Mouse (Mus musculus): ENCODE data around the gene Cxcl17. TPM values are rescaled to one million over a fixed set of nuclear protein-coding genes. Genes with fewer than 3 reads are reported as not detected.
A peak's percentile ranks its signal among the peaks of the same experiment; 100 is the strongest.

Cxcl17 gene
- polyA plus RNA-seq, 1 experiment = not detected

GRCm38 (mm10) chr7:25392851-25393250, 19.8 kb downstream of the Cxcl17 start:
- TF ChIP-seq CTCF (IDR thresholded peaks at IDR 0.05; ENCODE audit: extremely low read depth, insufficient read depth, low read length) = no peak
- TF ChIP-seq POLR2A (IDR thresholded peaks at IDR 0.05; ENCODE audit: extremely low read depth, insufficient read depth, low read length) = no peak
- H3K4me1 ChIP-seq (ENCODE audit: control insufficient read depth, insufficient read depth, low read length) = peaks cover 8% of the 10 kb centered on the region
- H3K4me3 ChIP-seq (ENCODE audit: insufficient read depth, low read length) = no peak overlapping the region
- 0 out of 2 replicates have a peak overlapping the region, but pooled peaks have one; percentile 1 for H3K27ac ChIP-seq (ENCODE audit: insufficient read depth, low read length)

DNA sequence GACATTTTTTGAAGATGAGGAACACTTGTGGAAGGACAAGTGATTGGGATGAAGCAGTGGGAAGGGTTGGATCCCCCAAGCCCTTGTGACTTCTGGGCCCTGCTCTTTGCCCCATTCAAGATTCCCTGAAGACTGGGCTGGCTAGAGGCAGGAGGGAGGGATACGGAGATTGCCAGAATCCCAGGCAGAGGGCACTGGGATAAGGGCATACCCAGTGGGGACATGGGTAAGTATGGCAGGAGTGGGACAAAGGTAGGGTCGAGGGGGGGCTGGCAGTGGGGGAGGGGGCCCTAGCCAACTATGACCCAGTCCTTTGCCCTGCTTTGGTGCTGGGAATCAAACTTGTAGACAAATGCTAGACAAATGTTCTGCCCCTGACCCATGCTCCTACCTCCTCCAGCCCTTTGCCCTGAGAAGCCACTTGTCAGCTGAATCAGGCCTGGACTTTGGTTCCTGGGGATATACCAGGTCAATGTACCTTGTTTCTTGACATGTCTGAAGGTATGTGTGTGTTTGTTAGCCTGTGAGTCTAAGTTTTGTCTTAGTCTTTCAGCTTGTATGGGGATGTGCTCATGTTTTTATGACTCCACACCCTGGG, 20.7 kb downstream of the Cxcl17 start:
- TF ChIP-seq POLR2A (IDR thresholded peaks at IDR 0.05; ENCODE audit: extremely low read depth, insufficient read depth, low read length) (no peak), CTCF (IDR thresholded peaks at IDR 0.05; ENCODE audit: extremely low read depth, insufficient read depth, low read length) (no peak)
- no peak overlapping the region for H3K4me3 ChIP-seq (ENCODE audit: insufficient read depth, low read length)
- H3K27ac ChIP-seq (ENCODE audit: insufficient read depth, low read length) = no peak overlapping the region
- peaks cover 8% of the 10 kb centered on the region for H3K4me1 ChIP-seq (ENCODE audit: control insufficient read depth, insufficient read depth, low read length)

DNA sequence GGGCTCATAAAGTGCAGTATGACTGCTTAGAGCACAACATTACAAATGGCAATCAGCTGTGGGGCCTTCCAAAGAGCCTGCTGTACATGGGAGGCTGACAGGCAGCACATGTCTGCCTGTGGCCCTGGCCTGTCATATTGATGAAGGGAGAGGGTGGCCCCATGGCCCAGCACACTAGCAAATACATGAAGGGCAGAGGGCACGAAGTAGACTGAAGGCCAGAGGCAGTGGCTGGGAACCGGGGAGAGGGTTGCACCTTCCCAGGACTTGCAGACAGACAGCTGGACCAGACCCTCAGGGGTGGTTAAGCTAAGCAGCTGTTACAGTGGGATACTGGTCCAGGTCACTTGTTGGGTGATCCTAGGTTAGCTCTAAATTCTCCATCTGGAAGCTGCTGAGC, 21.7 kb downstream of the Cxcl17 start:
- H3K4me3 ChIP-seq (ENCODE audit: insufficient read depth, low read length) = no peak overlapping the region
- TF ChIP-seq POLR2A (IDR thresholded peaks at IDR 0.05; ENCODE audit: extremely low read depth, insufficient read depth, low read length) (no peak), CTCF (IDR thresholded peaks at IDR 0.05; ENCODE audit: extremely low read depth, insufficient read depth, low read length) (no peak)
- H3K27ac ChIP-seq (ENCODE audit: insufficient read depth, low read length) = peak overlapping the region; percentile 32; the same call in 1 of the 2 replicates
- H3K4me1 ChIP-seq (ENCODE audit: control insufficient read depth, insufficient read depth, low read length) = peaks cover 8% of the 10 kb centered on the region

DNA sequence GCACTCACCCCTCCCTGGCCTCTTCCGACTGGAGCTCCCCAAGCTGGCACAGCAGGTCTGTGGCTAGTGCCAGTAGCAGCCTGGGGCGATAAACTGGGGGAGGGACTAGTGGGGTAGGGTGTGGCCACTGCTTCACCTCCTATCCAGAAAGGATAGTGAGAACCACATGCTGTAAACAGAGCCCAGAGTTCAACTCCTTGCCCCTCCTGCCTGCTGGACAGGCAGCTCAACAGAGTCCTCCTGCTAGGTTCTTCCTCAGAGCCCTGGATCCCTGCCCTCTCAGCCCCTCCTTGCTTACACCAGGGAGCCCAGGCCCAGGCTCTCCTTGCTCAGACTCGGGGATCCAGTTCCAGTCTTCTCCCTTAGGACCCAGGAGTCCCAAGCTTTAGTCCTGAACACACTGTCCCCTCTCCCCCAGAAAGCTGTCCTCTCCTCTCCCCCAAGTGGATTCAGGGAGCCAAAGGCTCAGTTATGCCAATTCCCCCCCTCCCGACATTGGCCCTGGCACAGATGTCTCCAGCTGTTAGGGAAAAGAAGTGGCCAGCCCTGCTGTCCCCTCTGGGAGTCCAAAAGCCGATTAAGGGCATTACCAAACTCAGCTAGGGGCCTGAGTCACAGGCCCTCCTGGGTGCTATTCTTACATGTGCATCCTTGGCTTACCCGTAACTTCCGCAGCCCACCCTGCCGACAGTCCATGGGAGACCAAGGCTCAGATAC, 22.5 kb downstream of the Cxcl17 start:
- peak overlapping the region; percentile 72 for H3K27ac ChIP-seq (ENCODE audit: insufficient read depth, low read length)
- H3K4me3 ChIP-seq (ENCODE audit: insufficient read depth, low read length) = no peak overlapping the region
- peaks cover 8% of the 10 kb centered on the region for H3K4me1 ChIP-seq (ENCODE audit: control insufficient read depth, insufficient read depth, low read length)
- TF ChIP-seq POLR2A (IDR thresholded peaks at IDR 0.05; ENCODE audit: extremely low read depth, insufficient read depth, low read length) (no peak), CTCF (IDR thresholded peaks at IDR 0.05; ENCODE audit: extremely low read depth, insufficient read depth, low read length) (no peak)

GRCm38 (mm10) chr7:25388916-25389315, 23.8 kb downstream of the Cxcl17 start:
- Histone ChIP-seq H3K4me3 (ENCODE audit: insufficient read depth, low read length) (no peak overlapping the region), H3K27ac (ENCODE audit: insufficient read depth, low read length) (no peak overlapping the region), H3K4me1 (ENCODE audit: control insufficient read depth, insufficient read depth, low read length) (peaks cover 7% of the 10 kb centered on the region)
- no peak for TF ChIP-seq CTCF (IDR thresholded peaks at IDR 0.05; ENCODE audit: extremely low read depth, insufficient read depth, low read length)
- no peak for TF ChIP-seq POLR2A (IDR thresholded peaks at IDR 0.05; ENCODE audit: extremely low read depth, insufficient read depth, low read length)

- TF ChIP-seq CTCF (IDR thresholded peaks at IDR 0.05; ENCODE audit: extremely low read depth, insufficient read depth, low read length) (no peak), POLR2A (IDR thresholded peaks at IDR 0.05; ENCODE audit: extremely low read depth, insufficient read depth, low read length) (no peak)
- H3K4me1 ChIP-seq (ENCODE audit: control insufficient read depth, insufficient read depth, low read length) = peaks cover 4% of the 10 kb centered on the region; the same call in 1 of the 2 replicates
- no peak overlapping the region for H3K27ac ChIP-seq (ENCODE audit: insufficient read depth, low read length)
- H3K4me3 ChIP-seq (ENCODE audit: insufficient read depth, low read length) = 0 out of 2 replicates have a peak overlapping the region, but pooled peaks have one; percentile 3
These were observed 24.8 kb downstream of the Cxcl17 start for GRCm38 (mm10) chr7:25387811-25388440.

- H3K4me3 ChIP-seq (ENCODE audit: insufficient read depth, low read length) = no peak overlapping the region
- H3K4me1 ChIP-seq (ENCODE audit: control insufficient read depth, insufficient read depth, low read length) = no peaks in the 10 kb centered on the region
- H3K27ac ChIP-seq (ENCODE audit: insufficient read depth, low read length) = peak overlapping the region; percentile 8; the same call in 1 of the 2 replicates
- TF ChIP-seq POLR2A (IDR thresholded peaks at IDR 0.05; ENCODE audit: extremely low read depth, insufficient read depth, low read length) = no peak
- no peak for TF ChIP-seq CTCF (IDR thresholded peaks at IDR 0.05; ENCODE audit: extremely low read depth, insufficient read depth, low read length)
These were observed 26.7 kb downstream of the Cxcl17 start for GRCm38 (mm10) chr7:25385850-25386555.

DNA sequence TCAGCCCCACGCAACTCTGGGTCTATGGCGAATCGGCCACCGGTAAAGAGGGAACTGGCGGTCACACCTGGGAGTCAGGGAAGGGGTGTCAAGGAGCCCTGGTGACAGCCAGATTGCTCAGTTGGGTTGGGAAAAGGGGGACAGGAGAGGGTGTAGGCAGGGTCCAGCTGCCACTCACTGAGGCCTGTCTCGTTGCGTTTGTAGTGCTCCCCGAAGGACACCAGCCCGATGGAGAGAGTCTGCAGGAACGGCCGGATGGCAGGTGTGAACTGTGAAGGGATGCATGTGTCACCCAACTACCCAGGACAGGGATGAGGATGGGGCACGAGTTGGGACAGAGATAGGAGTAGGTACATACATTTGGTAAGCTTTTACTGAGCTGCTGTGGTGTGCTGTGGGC, 27.4 kb downstream of the Cxcl17 start:
- no peak overlapping the region for H3K27ac ChIP-seq (ENCODE audit: insufficient read depth, low read length)
- no peak for TF ChIP-seq POLR2A (IDR thresholded peaks at IDR 0.05; ENCODE audit: extremely low read depth, insufficient read depth, low read length)
- no peak for TF ChIP-seq CTCF (IDR thresholded peaks at IDR 0.05; ENCODE audit: extremely low read depth, insufficient read depth, low read length)
- no peaks in the 10 kb centered on the region for H3K4me1 ChIP-seq (ENCODE audit: control insufficient read depth, insufficient read depth, low read length)
- no peak overlapping the region for H3K4me3 ChIP-seq (ENCODE audit: insufficient read depth, low read length)

DNA sequence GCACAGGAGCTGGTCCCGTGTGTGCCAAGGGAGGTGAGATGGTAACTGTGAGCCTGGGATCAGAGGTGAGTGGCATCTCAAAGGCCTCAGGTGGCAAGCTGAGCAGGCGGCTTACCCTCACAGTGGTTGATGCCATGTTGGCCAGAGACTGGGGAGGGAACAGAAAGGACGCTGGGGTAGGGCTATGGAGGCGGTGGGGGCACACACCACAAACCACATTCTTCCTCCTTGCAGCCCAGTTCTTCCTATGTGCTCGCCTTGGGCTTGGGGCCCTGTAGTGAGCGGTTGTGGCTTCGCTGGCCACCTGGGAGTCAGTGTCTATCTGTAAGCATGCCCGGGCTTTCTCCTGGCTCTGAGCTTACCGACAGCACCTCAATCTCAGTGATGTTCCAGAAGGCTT, 27.9 kb downstream of the Cxcl17 start:
- TF ChIP-seq CTCF (IDR thresholded peaks at IDR 0.05; ENCODE audit: extremely low read depth, insufficient read depth, low read length) = no peak
- TF ChIP-seq POLR2A (IDR thresholded peaks at IDR 0.05; ENCODE audit: extremely low read depth, insufficient read depth, low read length) = no peak
- Histone ChIP-seq H3K4me3 (ENCODE audit: insufficient read depth, low read length) (no peak overlapping the region), H3K27ac (ENCODE audit: insufficient read depth, low read length) (no peak overlapping the region), H3K4me1 (ENCODE audit: control insufficient read depth, insufficient read depth, low read length) (no peaks in the 10 kb centered on the region)

All from cortical plate, adult 2 months (tissue).